Mouse (Mus musculus) stomach, adult 2 months (tissue): ENCODE measurements around the gene Btbd35f16. TPM values are rescaled to one million over a fixed set of nuclear protein-coding genes. Genes with fewer than 3 reads are reported as not detected.

Experiments used
- polyA plus RNA-seq: library from polyadenylated mRNA; depleted of rRNA; stranded (reverse); fragments of >200 nt; gene quantifications from 2 replicates; pipeline ENCODE4 v1.2.3, GENCODE M21; 2012; rRNA removed

Gene Btbd35f16
- polyA plus RNA-seq: not detected in 2 replicates

GRCm38 (mm10) chrX:3956902-3957301 lies at the start of gene Btbd35f16:
Gene Btbd35f16, minus strand, starts transcription at chrX:3957002.

Other genes with a start within 250 kb of the Btbd35f16 start
- not detected in 2 replicates for gene Btbd35f10, start 204.1 kb downstream of the Btbd35f16 start, polyA plus RNA-seq
- not detected in 2 replicates for gene Btbd35f3, start 80.7 kb upstream of the Btbd35f16 start, polyA plus RNA-seq
- gene Btbd35f28, start 239.6 kb upstream of the Btbd35f16 start, polyA plus RNA-seq: not detected in 2 replicates